Mouse (Mus musculus) hematopoietic multipotent progenitor cell, adult 10-12 weeks (in vitro differentiated cells): ENCODE results near the gene BC049352. TPM values are rescaled to one million over a fixed set of nuclear protein-coding genes. Genes with fewer than 3 reads are reported as not detected.

Experiments used
- polyA plus RNA-seq: library from polyadenylated mRNA; stranded (reverse); fragments of >175 nt; gene quantifications from 2 replicates; pipeline ENCODE4 v1.2.3, GENCODE M21; 2012; ENCODE audit warnings: low replicate concordance

Gene BC049352
- 0.19 TPM in 1 of 2 replicates, not detected in the other for polyA plus RNA-seq

DNA sequence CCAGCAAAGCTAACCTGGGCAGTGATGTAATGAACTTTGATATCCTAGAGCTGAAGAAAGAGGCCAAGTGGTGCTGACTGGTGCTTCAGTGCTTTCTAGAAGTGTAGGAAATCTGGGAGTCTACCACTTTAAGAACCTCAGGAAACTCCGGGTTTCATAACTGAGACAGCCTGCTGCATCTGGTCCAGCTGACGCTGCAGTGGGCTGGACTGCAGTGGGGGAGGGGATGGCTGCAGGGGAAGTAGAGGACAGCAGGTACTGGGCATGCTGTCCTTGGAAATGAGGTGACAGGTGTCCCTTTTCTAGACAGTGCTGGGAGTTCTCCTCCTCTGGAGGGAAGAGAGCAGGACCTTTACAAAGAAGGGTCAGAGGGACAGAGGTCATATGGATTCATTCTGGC, at the start of gene BC049352:
Gene BC049352, plus strand, starts transcription at position 238 of the 400 bp plus-strand sequence.

DNA sequence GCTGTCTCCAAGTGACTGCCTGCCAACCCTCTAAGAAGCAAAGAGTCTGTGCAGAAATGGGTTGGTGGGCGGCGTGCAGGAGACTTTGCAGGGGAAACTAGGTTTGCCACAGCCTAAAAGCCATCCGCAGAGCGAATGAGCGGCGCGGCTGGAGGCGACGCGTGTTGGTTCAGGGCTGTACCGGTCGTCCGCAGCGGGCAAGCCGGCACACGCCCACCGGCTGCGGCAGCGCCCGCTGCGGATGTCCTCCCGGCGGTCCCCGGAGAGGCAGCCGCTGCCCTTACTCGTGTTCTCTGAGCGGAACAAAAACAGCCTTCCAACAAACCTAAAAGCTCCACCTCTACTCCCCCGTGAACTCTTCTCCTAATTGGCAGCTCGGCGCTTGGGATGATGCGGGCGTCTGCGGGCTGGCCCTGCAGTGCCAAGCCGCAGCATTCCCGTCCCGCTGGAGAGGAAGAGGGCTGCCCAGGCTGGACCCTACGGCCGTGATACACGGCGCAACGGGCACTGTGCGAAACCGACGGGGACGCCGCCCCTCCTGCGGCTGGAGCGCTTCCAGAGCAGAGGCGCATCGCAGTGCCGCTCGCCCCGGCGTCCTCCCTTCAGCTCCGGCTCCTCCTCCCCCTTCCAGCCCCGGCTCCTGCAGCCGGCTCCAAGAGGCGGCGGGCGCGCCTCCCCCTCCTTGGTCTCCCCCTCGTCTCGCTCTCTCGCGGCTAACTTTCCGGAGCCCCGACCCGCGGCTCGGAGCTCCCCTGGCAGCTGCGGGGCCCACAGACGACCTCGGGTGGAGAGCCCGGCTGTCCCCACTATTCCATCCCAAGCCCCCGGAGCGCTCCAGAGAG, 43.4 kb upstream of the BC049352 start, which contains the start of gene Scn4b:
Gene Scn4b, plus strand, starts transcription at position 205 of the 842 bp plus-strand sequence.

DNA sequence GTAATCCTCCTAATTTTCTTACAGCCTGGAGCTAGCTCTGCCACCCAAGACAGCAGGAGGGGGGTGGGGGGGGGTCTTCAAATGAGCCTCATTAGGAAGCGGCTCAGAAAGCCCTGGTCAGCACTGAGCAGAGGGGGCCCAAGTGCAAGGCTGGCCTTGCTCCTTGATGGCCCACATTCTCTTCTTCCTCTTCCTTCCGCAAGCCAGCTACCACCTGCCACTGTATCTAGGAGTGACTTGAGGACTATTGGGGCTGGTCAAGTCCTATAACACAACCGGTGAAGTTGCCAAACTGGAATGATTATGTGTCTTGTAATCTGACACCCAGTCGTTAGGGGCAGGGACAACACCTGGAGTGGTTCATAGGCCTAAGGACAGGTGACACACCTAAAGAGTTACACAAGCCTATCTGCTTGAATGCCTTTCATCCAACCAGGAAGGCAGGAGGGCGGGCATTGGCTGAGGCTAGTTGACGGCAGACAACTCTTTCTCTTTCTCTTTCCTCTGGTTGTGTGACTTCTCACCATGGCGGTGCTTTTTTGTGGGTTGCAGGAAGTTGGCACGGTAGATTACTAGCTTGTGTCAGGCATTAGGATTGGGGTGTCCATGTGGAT, 22.1 kb downstream of the BC049352 start, which contains the start of gene Tmprss4:
Gene Tmprss4, minus strand, starts transcription at position 296 of the 614 bp plus-strand sequence.

DNA sequence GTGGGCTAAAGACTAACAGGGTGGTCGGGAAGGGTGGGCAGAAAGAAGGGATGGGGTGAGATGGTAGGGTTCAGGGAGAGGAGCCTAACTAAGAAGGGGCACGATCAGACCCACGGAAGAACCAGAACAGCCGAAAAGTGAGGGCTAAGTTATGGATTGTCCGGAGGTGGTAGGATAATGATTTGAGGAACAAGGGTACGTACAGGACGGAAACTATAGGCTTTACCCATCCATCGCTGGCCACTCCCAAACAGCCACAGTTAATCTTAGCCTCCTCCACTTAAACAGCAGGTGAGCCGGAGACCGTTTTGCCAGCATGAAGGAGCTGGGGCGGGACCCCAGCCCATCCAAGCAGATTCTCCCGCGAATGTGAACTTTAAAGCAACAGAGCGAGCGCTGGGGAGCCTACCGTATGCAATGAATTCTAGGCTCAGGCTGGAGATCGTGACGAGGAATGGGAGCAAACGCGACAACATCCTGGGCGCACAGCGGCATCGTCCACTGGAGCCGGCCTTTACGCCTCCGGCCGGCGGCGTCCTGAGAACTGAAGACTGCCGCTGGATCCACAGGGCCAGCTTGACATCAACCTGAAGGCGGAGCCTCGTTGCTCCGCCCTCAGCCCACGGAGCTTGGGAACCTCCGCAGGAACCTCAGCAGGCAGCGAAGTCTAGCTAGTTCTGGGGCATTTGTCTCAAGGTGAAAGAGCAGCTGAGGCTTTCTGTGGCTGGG, 87.0 kb downstream of the BC049352 start, which contains the start of gene Il10ra:
Gene Il10ra, minus strand, starts transcription at position 553 of the 729 bp plus-strand sequence.

Other genes starting within 250 kb of the BC049352 start
- 4.8 TPM in 2 replicates for gene Ube4a, start 216.4 kb upstream of the BC049352 start, polyA plus RNA-seq
- gene Cd3g, start 201.6 kb upstream of the BC049352 start, polyA plus RNA-seq: 12.9 and 22.2 TPM in 2 replicates
- 2.7 and 3.6 TPM in 2 replicates for gene Cd3d, start 200.2 kb upstream of the BC049352 start, polyA plus RNA-seq
- gene Cd3e, start 172.4 kb upstream of the BC049352 start, polyA plus RNA-seq: 155 and 161 TPM in 2 replicates
- gene Mpzl2, start 142.2 kb upstream of the BC049352 start, polyA plus RNA-seq: 0.10 and 0.12 TPM in 2 replicates
- 0.65 and 0.68 TPM in 2 replicates for gene Mpzl3, start 126.8 kb upstream of the BC049352 start, polyA plus RNA-seq
- gene Jaml, start 102.8 kb upstream of the BC049352 start, polyA plus RNA-seq: 3.9 and 4.2 TPM in 2 replicates
- gene Scn2b, start 64.2 kb upstream of the BC049352 start, polyA plus RNA-seq: 0.48 and 0.70 TPM in 2 replicates
- gene Scn4b, start 43.6 kb upstream of the BC049352 start, polyA plus RNA-seq: 0.27 and 0.53 TPM in 2 replicates
- gene Tmprss4, start 22.1 kb downstream of the BC049352 start, polyA plus RNA-seq: 0.10 TPM in 1 of 2 replicates, not detected in the other
- gene Il10ra, start 87.1 kb downstream of the BC049352 start, polyA plus RNA-seq: 20.4 and 23.1 TPM in 2 replicates
- 0.04 and 0.08 TPM in 2 replicates for gene Tmprss13, start 137.1 kb downstream of the BC049352 start, polyA plus RNA-seq
- gene Fxyd6, start 188.2 kb downstream of the BC049352 start, polyA plus RNA-seq: not detected in 2 replicates
- gene Fxyd2, start 217.7 kb downstream of the BC049352 start, polyA plus RNA-seq: 2.7 and 4.8 TPM in 2 replicates
- 0.72 and 2.0 TPM in 2 replicates for gene Dscaml1, start 244.6 kb downstream of the BC049352 start, polyA plus RNA-seq